Mouse (Mus musculus): ENCODE results near the gene Ccdc61.

DNA sequence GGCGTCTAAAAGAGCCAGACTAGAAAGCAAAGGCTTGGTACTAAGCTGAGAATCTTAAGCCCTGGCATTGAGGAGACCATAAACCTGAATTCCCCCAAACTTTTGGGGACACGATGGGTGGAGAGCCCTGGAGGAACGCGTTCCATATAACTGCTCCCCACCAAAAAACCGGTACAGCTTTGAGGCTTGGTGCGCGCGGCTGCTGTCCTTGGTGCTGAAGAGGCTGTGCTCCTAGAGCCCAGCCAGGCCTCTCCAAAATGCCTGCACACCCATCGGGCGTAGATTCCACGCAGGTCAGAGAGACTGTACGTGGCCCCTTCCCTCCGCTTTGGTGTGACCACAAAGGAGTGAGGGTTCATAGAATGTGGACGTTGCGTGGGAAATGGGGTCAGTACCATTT, 41.2 kb upstream of the Ccdc61 start:
- TF ChIP-seq CTCF (IDR thresholded peaks at IDR 0.05; ENCODE audit: control insufficient read depth, insufficient read depth, low read length) (no peak), POLR2A (IDR thresholded peaks at IDR 0.05; ENCODE audit: borderline replicate concordance, control insufficient read depth, low read depth, low read length) (no peak)

All from bone marrow, adult 2 months (tissue).